Mouse (Mus musculus) limb, embryonic 13.5 days (tissue): ENCODE data around the gene Gm17361. TPM values are rescaled to one million over a fixed set of nuclear protein-coding genes. Genes with fewer than 3 reads are reported as not detected.
"Not testable (repeated sequence)": the region's sequence is repeated elsewhere in the genome, so short reads cannot be mapped to it uniquely, and the experiment has no call there.

ENCODE experiments used
- ATAC-seq: fragments of 200-750 bp; cut with Nextera tagmentation; 2 replicates; pipeline ENCODE4 v1.8.0; 2017; ENCODE audit warnings: low read depth, moderate number of reproducible peaks, moderate TSS enrichment; ENCODE audit not compliant: low FRiP score
- H3K27ac ChIP-seq: fragments of 300-500 bp; sonication (generic); 2 replicates; pipeline ENCODE4 v1.5.1; 2015; ENCODE audit warnings: inconsistent platforms, mild to moderate bottlenecking, moderate library complexity
- H3K27me3 ChIP-seq: fragments of 300-500 bp; sonication (generic); 2 replicates; pipeline ENCODE4 v1.6.1; 2015; ENCODE audit warnings: mild to moderate bottlenecking, inconsistent platforms
- H3K36me3 ChIP-seq: fragments of 300-500 bp; sonication (generic); 2 replicates; pipeline ENCODE4 v1.6.1; 2015; ENCODE audit warnings: inconsistent platforms, mild to moderate bottlenecking, moderate library complexity
- H3K4me1 ChIP-seq: fragments of 300-500 bp; sonication (generic); 2 replicates; pipeline ENCODE4 v1.6.1; 2015; ENCODE audit warnings: inconsistent platforms
- H3K4me2 ChIP-seq: fragments of 300-500 bp; sonication (generic); replicated peaks from 2 replicates; pipeline ENCODE4 v1.6.1; 2015; ENCODE audit warnings: inconsistent platforms, mild to moderate bottlenecking, moderate library complexity
- H3K4me3 ChIP-seq: fragments of 300-500 bp; sonication (generic); 2 replicates; pipeline ENCODE4 v1.5.1; 2015; ENCODE audit warnings: moderate library complexity, mild to moderate bottlenecking, inconsistent platforms
- H3K9ac ChIP-seq: fragments of 300-500 bp; sonication (generic); 2 replicates; pipeline ENCODE4 v1.6.1; 2015; ENCODE audit warnings: mild to moderate bottlenecking, inconsistent platforms
- H3K9me3 ChIP-seq: fragments of 300-500 bp; sonication (generic); 2 replicates; pipeline ENCODE4 v1.6.1; 2016; ENCODE audit warnings: inconsistent platforms
- WGBS: fragments of 180-500 bp; shearing (Covaris S2); methylation state at CpG from one replicate; pipeline ENCODE4 v1.1.7; 2015; 5-methylcytosine and 5-hydroxymethylcytosine counted together
- polyA plus RNA-seq: library from polyadenylated mRNA; unstranded; fragments of >200 nt; fragmentation: Nextera tagmentation; extraction: Ambion mirVana; gene quantifications from 2 replicates; pipeline ENCODE4 v1.2.1, GENCODE M21; 2015

Gm17361 gene
- not detected in 2 replicates for polyA plus RNA-seq

- H3K9ac ChIP-seq, H3K4me1 ChIP-seq, H3K27ac ChIP-seq, H3K36me3 ChIP-seq, H3K27me3 ChIP-seq, ATAC-seq, H3K4me3 ChIP-seq, H3K4me2 ChIP-seq, H3K9me3 ChIP-seq: not testable (repeated sequence)
- WGBS, result no CpG with 5 or more reads among the region's 4 CpGs
Measured at GRCm38 (mm10) chrX:125003863-125004262, at the start of gene Gm17361. Gene Gm17361 (plus strand): TSS chrX:125004163.
